Mouse (Mus musculus) CH12.LX (cell line): ENCODE results near the gene Ociad1. TPM values are rescaled to one million over a fixed set of nuclear protein-coding genes. Genes with fewer than 3 reads are reported as not detected.
A peak's percentile ranks its signal among the peaks of the same experiment; 100 is the strongest.

Source experiments
- DNase-seq: peaks from one replicate; pipeline ENCODE4 v3.0.0-alpha.2; 2013; ENCODE audit errors: extremely low read depth
- H3K27ac ChIP-seq: 2 replicates; pipeline ENCODE4 v1.5.1; 2012; ENCODE audit warnings: low read depth, mild to moderate bottlenecking, control low read depth, moderate library complexity; ENCODE audit not compliant: insufficient read depth
- H3K27me3 ChIP-seq: replicated peaks from 2 replicates; pipeline ENCODE3; 2012; ENCODE audit warnings: inconsistent platforms
- H3K36me3 ChIP-seq, 2 experiments: replicated peaks in 1 of 2; 2 replicates each; pipeline versions ENCODE3 to v1.6.1; 2012; ENCODE audit warnings: inconsistent platforms in 1 of 2, low read length in 1 of 2, mild to moderate bottlenecking in 1 of 2, mixed read lengths in 1 of 2, moderate library complexity in 1 of 2; ENCODE audit not compliant: control insufficient read depth in 1 of 2, insufficient read depth in 1 of 2
- H3K4me1 ChIP-seq, 2 experiments: 2 replicates each; pipeline ENCODE4 v1.6.1; 2012; ENCODE audit warnings: inconsistent platforms in 1 of 2, moderate library complexity in 1 of 2; ENCODE audit not compliant: insufficient read depth in 2 of 2, control insufficient read depth in 1 of 2
- H3K4me2 ChIP-seq: 2 replicates; pipeline ENCODE4 v1.6.1; 2012; ENCODE audit warnings: low read depth, mild to moderate bottlenecking, control low read depth; ENCODE audit not compliant: poor library complexity, insufficient read depth, severe bottlenecking
- H3K4me3 ChIP-seq, 3 experiments: fragments of 150-350 bp in 1 of 3; sonication (generic) in 1 of 3; replicated peaks in 1 of 3; 2 replicates each; pipeline versions ENCODE3 to v1.5.1; 2011 to 2012; ENCODE audit warnings: low read depth in 2 of 3, low read length in 2 of 3, mild to moderate bottlenecking in 2 of 3, moderate library complexity in 2 of 3, control low read depth in 1 of 3, improper control_type of control experiment in 1 of 3, inconsistent platforms in 1 of 3, mixed read lengths in 1 of 3; ENCODE audit not compliant: poor library complexity in 1 of 3
- H3K79me2 ChIP-seq: replicated peaks from 2 replicates; pipeline ENCODE4 v1.6.1; 2012; ENCODE audit warnings: mild to moderate bottlenecking, moderate library complexity; ENCODE audit not compliant: control insufficient read depth, poor library complexity, insufficient read depth, severe bottlenecking; ENCODE audit errors: extremely low read depth
- H3K9ac ChIP-seq: 2 replicates; pipeline ENCODE4 v1.6.1; 2012; ENCODE audit warnings: low read depth, mild to moderate bottlenecking, control low read depth, moderate library complexity; ENCODE audit not compliant: insufficient read depth
- H3K9me3 ChIP-seq: replicated peaks from 2 replicates; pipeline ENCODE3; 2012; ENCODE audit warnings: low read length, inconsistent platforms, mixed read lengths
- BHLHE40 ChIP-seq: IDR thresholded peaks from 2 replicates; pipeline ENCODE4 v1.6.1; 2011; ENCODE audit warnings: mild to moderate bottlenecking, low read depth, low read length, improper control_type of control experiment
- CHD1 ChIP-seq: IDR thresholded peaks from 2 replicates; pipeline ENCODE4 v1.6.1; 2012; ENCODE audit warnings: low read depth, low read length, improper control_type of control experiment, inconsistent platforms
- CTCF ChIP-seq, 2 experiments: IDR thresholded peaks in 1 of 2; conservative IDR thresholded peaks in 1 of 2; 2 replicates each; pipeline ENCODE4 v1.5.1; 2011 to 2012; ENCODE audit warnings: low read depth in 2 of 2, low read length in 2 of 2, improper control_type of control experiment in 1 of 2, inconsistent platforms in 1 of 2, mild to moderate bottlenecking in 1 of 2, moderate library complexity in 1 of 2
- E2F4 ChIP-seq: IDR thresholded peaks from 2 replicates; pipeline ENCODE4 v1.6.1; 2011; ENCODE audit warnings: low read depth, low read length, improper control_type of control experiment; ENCODE audit not compliant: insufficient replicate concordance
- ELF1 ChIP-seq: IDR thresholded peaks from 2 replicates; pipeline ENCODE4 v1.6.1; 2014; ENCODE audit warnings: low read depth, mild to moderate bottlenecking, inconsistent platforms, low read length, improper control_type of control experiment
- ETS1 ChIP-seq: conservative IDR thresholded peaks from 2 replicates; pipeline ENCODE4 v1.6.1; 2012; ENCODE audit warnings: low read depth, mild to moderate bottlenecking, inconsistent platforms, low read length, improper control_type of control experiment, moderate library complexity
- HCFC1 ChIP-seq: IDR thresholded peaks from 2 replicates; pipeline ENCODE4 v1.6.1; 2012; ENCODE audit warnings: low read depth, mild to moderate bottlenecking, inconsistent platforms, low read length, improper control_type of control experiment
- IRF4 ChIP-seq: IDR thresholded peaks from 2 replicates; pipeline ENCODE4 v1.6.1; 2014; ENCODE audit warnings: low read depth, mild to moderate bottlenecking, inconsistent platforms, low read length, improper control_type of control experiment
- JUN ChIP-seq: IDR thresholded peaks from 2 replicates; pipeline ENCODE4 v1.6.1; 2011; ENCODE audit warnings: low read depth, mild to moderate bottlenecking, low read length, improper control_type of control experiment, moderate library complexity; ENCODE audit not compliant: insufficient read depth
- KAT2A ChIP-seq: IDR thresholded peaks from 2 replicates; pipeline ENCODE4 v1.6.1; 2012; ENCODE audit warnings: low read length, improper control_type of control experiment, inconsistent platforms; ENCODE audit not compliant: insufficient replicate concordance
- MAX ChIP-seq: IDR thresholded peaks from 2 replicates; pipeline ENCODE4 v1.6.1; 2011; ENCODE audit warnings: low read length, improper control_type of control experiment
- MEF2A ChIP-seq: IDR thresholded peaks from 2 replicates; pipeline ENCODE4 v1.6.1; 2014; ENCODE audit warnings: low read depth, mild to moderate bottlenecking, inconsistent platforms, low read length, improper control_type of control experiment, borderline replicate concordance
- NELFE ChIP-seq: IDR thresholded peaks from 2 replicates; pipeline ENCODE4 v1.6.1; 2011; ENCODE audit warnings: low read depth, low read length, improper control_type of control experiment
- NRF1 ChIP-seq: IDR thresholded peaks from 2 replicates; pipeline ENCODE4 v1.6.1; 2014; ENCODE audit warnings: low read depth, mild to moderate bottlenecking, inconsistent platforms, low read length, improper control_type of control experiment, moderate library complexity
- PAX5 ChIP-seq: IDR thresholded peaks from 2 replicates; pipeline ENCODE4 v1.6.1; 2012; ENCODE audit warnings: low read length, inconsistent platforms, mixed read lengths
- POLR2A ChIP-seq: IDR thresholded peaks from 2 replicates; pipeline ENCODE4 v1.6.1; 2011; ENCODE audit warnings: low read depth, mild to moderate bottlenecking, improper control_type of control experiment, low read length
- POLR2AphosphoS2 ChIP-seq: IDR thresholded peaks from 2 replicates; pipeline ENCODE4 v1.6.1; 2011; ENCODE audit warnings: low read depth, low read length, improper control_type of control experiment
- RAD21 ChIP-seq: IDR thresholded peaks from 2 replicates; pipeline ENCODE4 v1.6.1; 2011; ENCODE audit warnings: low read depth, mild to moderate bottlenecking, low read length, improper control_type of control experiment, moderate library complexity
- RCOR1 ChIP-seq: conservative IDR thresholded peaks from 2 replicates; pipeline ENCODE4 v1.6.1; 2012; ENCODE audit warnings: low read depth, mild to moderate bottlenecking, inconsistent platforms, low read length, improper control_type of control experiment
- SMC3 ChIP-seq: IDR thresholded peaks from 2 replicates; pipeline ENCODE4 v1.6.1; 2011; ENCODE audit warnings: low read depth, low read length, improper control_type of control experiment
- TCF12 ChIP-seq: IDR thresholded peaks from 2 replicates; pipeline ENCODE4 v1.6.1; 2014; ENCODE audit warnings: low read depth, mild to moderate bottlenecking, inconsistent platforms, low read length, improper control_type of control experiment
- UBTF ChIP-seq: IDR thresholded peaks from 2 replicates; pipeline ENCODE4 v1.6.1; 2012; ENCODE audit warnings: low read depth, mild to moderate bottlenecking, inconsistent platforms, low read length, improper control_type of control experiment, moderate library complexity
- USF1 ChIP-seq: IDR thresholded peaks from 2 replicates; pipeline ENCODE4 v1.6.1; 2014; ENCODE audit warnings: low read depth, mild to moderate bottlenecking, inconsistent platforms, low read length, improper control_type of control experiment
- USF2 ChIP-seq: conservative IDR thresholded peaks from 2 replicates; pipeline ENCODE4 v1.6.1; 2011; ENCODE audit warnings: low read depth, low read length, improper control_type of control experiment
- ZC3H11A ChIP-seq: IDR thresholded peaks from 2 replicates; pipeline ENCODE4 v1.6.1; 2012; ENCODE audit warnings: low read depth, mild to moderate bottlenecking, inconsistent platforms, low read length, improper control_type of control experiment
- ZKSCAN1 ChIP-seq: IDR thresholded peaks from 2 replicates; pipeline ENCODE4 v1.6.1; 2012; ENCODE audit warnings: low read depth, inconsistent platforms, low read length, improper control_type of control experiment, borderline replicate concordance
- ZNF384 ChIP-seq: IDR thresholded peaks from 2 replicates; pipeline ENCODE4 v1.6.1; 2012; ENCODE audit warnings: low read depth, low read length, improper control_type of control experiment, inconsistent platforms
- dilution Hi-C: fragments of 300-500 bp; cut with MboI; formaldehyde crosslinking; loops from 2 replicates; pipeline ENCODE4 v1.14.3; 2020; ENCODE audit warnings: low sequenced_read_pairs; ENCODE audit not compliant: extremely low pct_unique_long_range_greater_than_20kb, extremely low pct_ligation_motif_present
- in situ Hi-C: fragments of 300-500 bp; cut with MboI; formaldehyde crosslinking; loops from 3 replicates; pipeline ENCODE4 v1.14.3; 2019; ENCODE audit warnings: low sequenced_read_pairs, low pct_ligation_motif_present, low pct_unique_long_range_greater_than_20kb, mixed read lengths
- polyA plus RNA-seq: library from polyadenylated mRNA; unstranded; fragments of >175 nt; gene quantifications from 2 replicates; pipeline ENCODE4 v1.2.1, GENCODE M21; 2012; ENCODE audit warnings: low read depth; ENCODE audit not compliant: insufficient read length
- total RNA-seq, 2 experiments: library from RNA; depleted of rRNA; stranded (reverse); fragments of 300-350 nt in 1 of 2; fragments of >200 nt in 1 of 2; gene quantifications; 2 replicates each; pipeline ENCODE4 v1.2.3; 2012 to 2014

The Ociad1 gene
- total and polyA plus RNA-seq, 3 experiments = 153 to 329 (median 292) TPM

GRCm38 (mm10) chr5:73295016-73295415 lies 2.4 kb downstream of the Ociad1 start:
- no peak overlapping the region for H3K9ac ChIP-seq
- H3K4me1 ChIP-seq = peaks cover 11 to 41% of the 10 kb centered on the region in 2 experiments
- TF ChIP-seq PAX5 (no peak), USF2 (no peak), KAT2A (no peak), SMC3 (no peak), NRF1 (no peak), MAX (no peak), ZNF384 (no peak), BHLHE40 (no peak), ZKSCAN1 (no peak), MEF2A (no peak), IRF4 (no peak), UBTF (no peak), POLR2A (no peak), TCF12 (no peak), JUN (no peak), RAD21 (no peak)
- peaks cover 28 to 49% of the 10 kb centered on the region in 2 experiments for H3K36me3 ChIP-seq
- peaks cover 53% of the 10 kb centered on the region for H3K79me2 ChIP-seq
- no peak overlapping the region for H3K4me3 ChIP-seq
- H3K9me3 ChIP-seq = no peaks in the 10 kb centered on the region
- H3K4me2 ChIP-seq = no peak overlapping the region
- DNase-seq = no peak
- dilution Hi-C loops = no loop called here
- in situ Hi-C loops = loop anchor here (10.0 kb wide), 1 partner anchor 160 kb away; no protein-coding TSS in a partner anchor
- H3K27ac ChIP-seq = no peak overlapping the region
- H3K27me3 ChIP-seq = no peaks in the 10 kb centered on the region

- DNase-seq = no peak
- Histone ChIP-seq H3K4me3 (no peak overlapping the region), H3K9ac (no peak overlapping the region), H3K79me2 (peaks cover 53% of the 10 kb centered on the region), H3K9me3 (no peaks in the 10 kb centered on the region), H3K4me1 (peaks cover 11 to 44% of the 10 kb centered on the region in 2 experiments), H3K36me3 (peaks cover 36 to 58% of the 10 kb centered on the region in 2 experiments), H3K27me3 (no peaks in the 10 kb centered on the region), H3K4me2 (peak overlapping the region; percentile 29; the same call in 1 of the 2 replicates), H3K27ac (no peak overlapping the region)
- no peak for TF ChIP-seq HCFC1
- no peak for TF ChIP-seq NRF1
- no peak for TF ChIP-seq ELF1
- no peak for TF ChIP-seq ZNF384
- no peak for TF ChIP-seq RCOR1
- no peak for TF ChIP-seq ZC3H11A
- TF ChIP-seq UBTF = no peak
- no peak for TF ChIP-seq POLR2AphosphoS2
- TF ChIP-seq CTCF (conservative IDR thresholded peaks at IDR 0.05 in 1 of 2, IDR thresholded peaks at IDR 0.05 in 1 of 2; ENCODE audit: low read depth in 2 of 2, low read length in 2 of 2) = no peak
- no peak for TF ChIP-seq NELFE
- TF ChIP-seq USF1 = no peak
- TF ChIP-seq POLR2A = no peak
- TF ChIP-seq ETS1 = no peak
- TF ChIP-seq CHD1 = no peak
- no peak for TF ChIP-seq JUN
- no peak for TF ChIP-seq E2F4
- in situ Hi-C loops (loop anchor here (10.0 kb wide), 1 partner anchor 161 kb away; no protein-coding TSS in a partner anchor), dilution Hi-C loops (no loop called here)
Observed at GRCm38 (mm10) chr5:73295916-73296315, 3.3 kb downstream of the Ociad1 start.
